Mouse (Mus musculus) C2C12 (cell line): ENCODE measurements around the gene Mef2d. TPM values are rescaled to one million over a fixed set of nuclear protein-coding genes. Genes with fewer than 3 reads are reported as not detected.

ENCODE experiments used
- H3K27me3 ChIP-seq: one replicate; pipeline ENCODE4 v1.6.1; 2011; ENCODE audit not compliant: control insufficient read depth, insufficient read depth, insufficient read length
- H3K36me3 ChIP-seq: one replicate; pipeline ENCODE4 v1.6.1; 2011; ENCODE audit not compliant: control insufficient read depth, insufficient read depth
- H3K4me3 ChIP-seq: one replicate; pipeline ENCODE4 v1.5.1; 2011; ENCODE audit warnings: mild to moderate bottlenecking, control low read depth; ENCODE audit not compliant: poor library complexity, insufficient read depth, severe bottlenecking
- H3K79me2 ChIP-seq: one replicate; pipeline ENCODE4 v1.6.1; 2011; ENCODE audit not compliant: control insufficient read depth, insufficient read depth
- H3K79me3 ChIP-seq: one replicate; pipeline ENCODE4 v1.6.1; 2011; ENCODE audit warnings: low read depth, control low read depth
- H3ac ChIP-seq: one replicate; pipeline ENCODE3; 2011; ENCODE audit warnings: low read depth; ENCODE audit not compliant: control insufficient read depth, insufficient read length
- CEBPB ChIP-seq: IDR thresholded peaks from one replicate; pipeline ENCODE4 v1.6.1; 2011; ENCODE audit warnings: low read depth, mild to moderate bottlenecking, control low read depth, moderate library complexity
- CTCF ChIP-seq: IDR thresholded peaks from one replicate; pipeline ENCODE4 v1.5.1; 2011; ENCODE audit not compliant: control insufficient read depth, insufficient read depth, insufficient read length
- FOSL1 ChIP-seq: IDR thresholded peaks from one replicate; pipeline ENCODE4 v1.8.0; 2011; ENCODE audit warnings: mild to moderate bottlenecking, low read length; ENCODE audit not compliant: poor library complexity, insufficient read depth, severe bottlenecking
- MAX ChIP-seq: IDR thresholded peaks from one replicate; pipeline ENCODE4 v1.6.1; 2011; ENCODE audit warnings: mild to moderate bottlenecking, control low read depth
- MYOD1 ChIP-seq: IDR thresholded peaks from one replicate; pipeline ENCODE4 v1.6.1; 2011; ENCODE audit warnings: low read depth; ENCODE audit not compliant: control insufficient read depth, insufficient read length
- MYOG ChIP-seq: IDR thresholded peaks from one replicate; pipeline ENCODE4 v1.6.1; 2011; ENCODE audit not compliant: control insufficient read depth, insufficient read length; ENCODE audit errors: extremely low read depth
- USF1 ChIP-seq: IDR thresholded peaks from one replicate; pipeline ENCODE4 v1.6.1; 2011; ENCODE audit warnings: low read depth, mild to moderate bottlenecking, control low read depth, moderate library complexity
- polyA plus RNA-seq: library from polyadenylated mRNA; unstranded; fragments of >200 nt; fragmentation: generic; extraction: Trizol; gene quantifications from one replicate; pipeline ENCODE4 v1.2.1, GENCODE M21; 2012; ENCODE audit warnings: missing spikeins

The Mef2d gene
- polyA plus RNA-seq, 1 experiment = 35.3 TPM

DNA sequence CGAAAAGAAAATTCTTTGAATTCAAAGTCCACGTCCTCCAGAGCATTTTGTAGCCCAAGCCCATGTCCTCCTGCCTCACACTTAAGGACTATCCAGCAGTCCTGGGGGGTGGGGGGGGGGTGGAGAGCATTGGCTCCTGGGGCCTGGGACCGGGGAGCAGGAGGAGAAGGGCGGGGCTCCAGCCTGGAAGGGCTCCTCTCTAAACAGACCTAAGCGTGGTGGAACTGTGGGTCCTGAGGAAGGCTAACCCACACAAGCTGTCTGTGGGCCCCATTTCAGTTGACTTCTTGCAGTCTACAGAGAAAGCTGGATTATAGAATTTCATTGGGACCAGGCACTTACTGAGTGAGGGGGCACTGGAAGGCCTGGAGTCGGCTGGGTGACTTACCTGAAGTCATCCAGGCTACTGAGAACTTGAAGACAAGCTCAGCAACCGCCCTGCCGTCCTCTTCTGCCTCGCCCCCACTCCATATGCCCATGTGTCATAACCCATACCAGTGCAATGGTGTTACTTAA lies 56.4 kb downstream of the Mef2d start:
- no peaks in the 10 kb centered on the region for H3K36me3 ChIP-seq
- TF ChIP-seq FOSL1 = no peak
- no peak for TF ChIP-seq MYOD1
- no peak for TF ChIP-seq CEBPB
- no peak for TF ChIP-seq MYOG
- TF ChIP-seq MAX = no peak
- TF ChIP-seq USF1 = no peak
- no peak for TF ChIP-seq CTCF
- no peaks in the 10 kb centered on the region for H3K79me3 ChIP-seq
- H3ac ChIP-seq = no peak overlapping the region
- H3K27me3 ChIP-seq = peaks cover 85% of the 10 kb centered on the region
- H3K79me2 ChIP-seq = no peaks in the 10 kb centered on the region
- H3K4me3 ChIP-seq = no peak overlapping the region

DNA sequence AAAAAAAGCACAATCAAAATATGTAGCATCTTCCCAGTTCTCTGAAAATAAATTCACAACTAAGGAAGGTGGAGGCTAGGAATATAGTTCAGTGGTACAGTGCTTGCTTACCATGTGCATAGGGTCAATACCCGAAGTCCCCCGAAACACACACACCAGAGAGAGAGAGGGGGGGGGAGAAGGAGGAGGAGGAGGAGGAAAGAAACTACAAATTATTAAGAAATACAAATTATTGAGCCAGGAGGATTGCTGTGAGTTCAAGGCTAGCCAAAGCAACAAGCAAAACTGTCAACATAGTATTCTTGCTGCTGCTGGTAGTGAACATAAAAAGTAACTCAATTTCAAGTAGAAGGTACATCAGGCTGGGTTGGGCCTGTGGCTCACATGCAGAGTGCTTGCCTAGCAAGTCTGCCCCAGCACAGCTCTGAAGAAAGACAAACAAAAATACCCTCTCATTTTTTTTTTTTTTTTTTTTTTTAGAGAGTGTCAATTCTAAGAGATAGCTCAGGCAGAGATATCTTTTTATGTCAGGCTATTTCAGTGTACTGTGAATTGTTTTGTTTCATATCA lies 57.5 kb downstream of the Mef2d start:
- no peaks in the 10 kb centered on the region for H3K79me2 ChIP-seq
- H3ac ChIP-seq = no peak overlapping the region
- no peak overlapping the region for H3K4me3 ChIP-seq
- TF ChIP-seq MYOD1 (no peak), USF1 (no peak), MAX (no peak)
- peaks cover 86% of the 10 kb centered on the region for H3K27me3 ChIP-seq
- no peaks in the 10 kb centered on the region for H3K36me3 ChIP-seq
- no peaks in the 10 kb centered on the region for H3K79me3 ChIP-seq

DNA sequence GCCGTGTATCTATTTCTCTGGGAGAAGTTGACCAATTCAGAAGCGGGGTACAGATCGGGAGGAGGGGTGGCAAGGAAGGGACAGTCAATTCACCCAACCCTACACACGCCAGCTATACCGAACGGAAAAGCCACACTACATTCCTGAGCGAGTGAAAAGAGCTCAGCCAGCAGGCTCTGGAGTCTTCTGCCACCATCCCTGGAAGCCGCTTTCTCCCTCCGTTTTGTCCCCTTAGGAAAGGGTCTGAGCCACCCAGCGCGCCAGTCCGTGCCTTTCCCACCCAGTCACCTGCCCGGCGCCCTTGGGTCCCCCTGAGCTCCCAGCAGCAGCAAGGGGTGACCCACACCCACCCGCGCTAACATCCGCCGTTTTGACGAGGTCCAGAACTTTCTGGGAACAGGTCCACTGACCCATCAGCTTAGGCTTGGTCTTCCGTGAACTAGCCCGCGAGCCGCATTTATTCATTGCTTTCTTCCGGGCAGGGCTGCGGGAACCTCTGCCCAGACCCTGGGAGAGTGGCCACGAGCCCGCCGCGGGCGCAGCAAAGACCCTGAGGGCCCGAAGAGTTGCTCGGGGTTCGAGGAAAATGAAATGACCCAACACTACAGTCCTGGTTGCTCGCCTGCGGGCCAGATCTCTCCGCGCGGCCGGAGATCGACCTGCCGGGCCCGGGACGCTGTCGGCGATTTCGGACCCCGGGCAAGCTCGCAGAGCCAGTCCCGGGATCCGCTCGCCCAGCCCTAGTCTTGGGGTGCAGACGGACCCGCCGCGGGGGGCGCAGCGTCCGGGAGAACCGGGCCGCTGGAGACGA lies 58.2 kb downstream of the Mef2d start:
- no peaks in the 10 kb centered on the region for H3K36me3 ChIP-seq
- H3ac ChIP-seq = no peak overlapping the region
- H3K79me3 ChIP-seq = no peaks in the 10 kb centered on the region
- H3K27me3 ChIP-seq = peaks cover 86% of the 10 kb centered on the region
- TF ChIP-seq MAX (no peak), CEBPB (no peak), CTCF (no peak), MYOD1 (no peak), USF1 (no peak), FOSL1 (no peak), MYOG (no peak)
- H3K4me3 ChIP-seq = no peak overlapping the region
- H3K79me2 ChIP-seq = no peaks in the 10 kb centered on the region

DNA sequence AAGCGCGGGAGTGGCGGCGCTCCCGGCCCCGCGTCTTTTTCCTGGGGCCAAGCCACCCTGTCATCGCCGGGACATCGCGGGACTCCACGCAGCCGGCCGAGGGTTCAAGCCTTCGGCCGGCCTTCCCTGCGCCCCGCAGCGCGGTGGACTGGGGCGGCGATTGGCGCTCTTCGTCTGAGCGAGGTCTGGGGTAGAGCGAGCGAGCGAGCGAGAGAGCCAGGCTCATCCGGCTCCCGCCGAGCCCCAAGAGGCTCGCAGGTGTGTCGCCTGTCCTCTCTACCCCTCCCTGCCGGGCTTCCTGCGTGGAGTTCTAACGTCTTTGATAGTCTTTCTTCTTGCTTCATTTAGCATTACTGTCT lies 58.8 kb downstream of the Mef2d start:
- no peak overlapping the region for H3ac ChIP-seq
- no peaks in the 10 kb centered on the region for H3K79me2 ChIP-seq
- H3K36me3 ChIP-seq = no peaks in the 10 kb centered on the region
- no peaks in the 10 kb centered on the region for H3K79me3 ChIP-seq
- H3K4me3 ChIP-seq = no peak overlapping the region
- H3K27me3 ChIP-seq = peaks cover 87% of the 10 kb centered on the region
- TF ChIP-seq USF1 = no peak
- TF ChIP-seq MAX = no peak
- TF ChIP-seq CTCF = no peak
- no peak for TF ChIP-seq MYOG
- no peak for TF ChIP-seq CEBPB
- no peak for TF ChIP-seq MYOD1
- TF ChIP-seq FOSL1 = no peak

DNA sequence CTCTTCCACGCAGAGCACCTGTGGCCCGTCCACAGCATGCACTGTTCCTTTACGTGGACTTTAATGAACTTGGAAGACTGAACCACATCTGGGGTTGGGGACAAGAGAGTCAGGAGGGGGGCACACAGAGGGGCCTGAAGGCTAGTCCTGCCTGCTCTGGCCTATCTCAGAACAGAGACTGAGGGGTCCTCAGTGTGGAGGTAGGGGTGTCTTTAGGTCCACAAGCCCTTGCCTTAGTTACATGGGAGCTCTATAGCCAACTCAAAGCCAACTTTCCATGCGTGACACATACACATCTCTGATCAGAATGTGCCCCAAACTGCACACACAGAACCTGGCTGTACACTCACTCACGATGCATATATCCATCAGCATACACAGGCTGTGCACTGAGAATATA lies 59.5 kb downstream of the Mef2d start:
- Histone ChIP-seq H3ac (no peak overlapping the region), H3K36me3 (no peaks in the 10 kb centered on the region), H3K79me2 (no peaks in the 10 kb centered on the region), H3K79me3 (no peaks in the 10 kb centered on the region), H3K27me3 (peaks cover 89% of the 10 kb centered on the region), H3K4me3 (no peak overlapping the region)
- TF ChIP-seq MYOD1 = no peak
- no peak for TF ChIP-seq USF1
- TF ChIP-seq FOSL1 = no peak
- no peak for TF ChIP-seq MYOG
- no peak for TF ChIP-seq MAX
- TF ChIP-seq CEBPB = no peak
- no peak for TF ChIP-seq CTCF
